Mouse (Mus musculus): ENCODE measurements around the gene Rab1b.

Rab1b gene

DNA sequence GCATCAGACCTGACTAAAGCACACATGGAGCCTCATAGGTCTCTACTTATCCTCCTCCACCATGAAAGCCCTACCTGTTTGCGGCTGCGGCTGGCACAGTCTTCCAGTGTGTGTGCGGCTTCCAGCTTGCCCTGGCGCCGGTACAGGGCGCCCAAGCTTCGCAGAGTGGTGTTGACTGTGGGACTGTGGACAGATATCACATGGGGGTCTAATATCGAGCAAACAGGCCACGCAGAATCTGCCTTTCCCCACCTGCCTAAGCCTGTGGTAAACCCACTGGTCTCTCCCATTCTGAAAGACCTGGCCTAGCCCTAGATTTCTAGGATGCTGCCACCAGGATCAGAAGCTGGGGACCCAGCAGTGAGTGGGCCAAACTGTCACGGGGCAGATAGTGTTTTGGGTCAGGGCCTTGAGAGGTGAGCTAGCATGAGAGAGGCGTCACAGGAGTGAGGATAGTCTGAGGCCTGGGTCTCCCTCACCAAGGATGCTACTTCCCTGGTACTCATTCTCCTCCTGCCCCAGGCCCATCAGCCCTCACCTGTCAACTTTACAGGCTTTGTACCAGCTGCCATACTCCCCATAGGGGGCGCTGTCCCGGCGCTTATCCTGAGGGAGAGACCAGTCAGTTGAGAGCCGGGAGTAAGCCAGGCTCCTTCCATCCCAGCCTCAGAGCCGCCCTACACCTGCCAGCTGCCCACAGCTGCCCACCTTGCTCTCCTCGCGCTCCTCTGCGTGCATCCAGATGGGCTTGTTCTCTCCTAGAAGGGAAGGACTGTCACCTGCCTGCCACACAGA lies 3.0 kb upstream of the Rab1b start:
- POLR2A ChIA-PET: interaction anchor here (0.5 to 5.4 kb wide), 7 partner anchors 8 to 42 kb away, joined by 3 to 29 read pairs (median 5); partner anchors contain the start of genes Yif1a (in 2 of the 4), Cd248 (in 1 of the 4), Cnih2 (in 1 of the 4) and Klc2 (in 1 of the 4)
- CTCF ChIA-PET: interaction anchor here (0.5 to 4.2 kb wide), 16 partner anchors 8 to 504 kb away, joined by 3 to 45 read pairs (median 4); partner anchors contain the start of genes Klc2 (in 2 of the 4) and Yif1a (in 1 of the 4)

DNA sequence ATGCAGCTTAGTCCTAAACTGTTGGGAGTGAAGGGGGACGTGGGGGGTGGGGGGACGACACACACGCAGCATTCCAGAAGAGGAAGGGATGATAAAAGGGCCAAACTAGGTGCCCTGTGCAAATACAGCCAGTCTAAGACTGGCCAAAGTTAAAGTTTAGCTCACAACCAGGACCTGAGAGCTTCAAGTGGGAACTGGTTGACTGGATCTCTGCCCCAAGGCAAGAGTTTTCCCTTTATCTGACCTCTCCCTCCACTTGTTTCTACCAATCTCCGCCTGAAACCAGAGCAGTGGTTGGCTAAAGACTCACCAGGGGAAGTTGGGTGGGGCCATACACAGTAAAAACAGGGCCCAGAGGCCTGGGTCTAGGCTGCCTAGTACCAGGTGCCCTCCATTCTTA lies 1.8 kb upstream of the Rab1b start:
- POLR2A ChIA-PET: interaction anchor here (0.7 to 5.4 kb wide), 28 partner anchors 8 to 381 kb away, joined by 3 to 29 read pairs (median 4); partner anchors contain the start of genes Klc2 (in 3 of the 4), Cnih2 (in 2 of the 4), Rin1 (in 2 of the 4) and Yif1a (in 2 of the 4)
- CTCF ChIA-PET: interaction anchor here (0.5 to 4.2 kb wide), 41 partner anchors 8 to 403 kb away, joined by 3 to 45 read pairs (median 4); partner anchors contain the start of genes Cd248 (in 2 of the 4), Klc2 (in 2 of the 4), Rin1 (in 2 of the 4) and Yif1a (in 2 of the 4)

DNA sequence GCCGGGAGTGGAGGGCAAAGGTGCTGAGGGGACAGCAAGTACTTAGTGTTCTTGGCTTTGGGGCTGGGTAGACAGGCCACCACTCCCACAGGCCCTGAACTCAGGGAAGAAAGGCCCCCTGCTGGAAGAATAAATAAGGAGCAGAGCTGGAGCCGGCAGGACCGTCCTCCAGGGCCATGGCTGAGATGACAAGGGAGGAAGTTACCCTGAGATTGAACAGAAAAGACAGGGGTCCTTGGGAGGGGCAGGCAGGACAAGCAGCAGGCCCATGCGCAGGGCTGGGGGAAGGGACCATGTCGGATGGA lies 1.4 kb upstream of the Rab1b start:
- CTCF ChIA-PET: interaction anchor here (0.6 to 4.2 kb wide), 39 partner anchors 8 to 402 kb away, joined by 3 to 45 read pairs (median 3); partner anchors contain the start of genes Cd248 (in 2 of the 4), Klc2 (in 2 of the 4), Rin1 (in 2 of the 4) and Yif1a (in 2 of the 4)
- POLR2A ChIA-PET: interaction anchor here (0.5 to 5.4 kb wide), 30 partner anchors 8 to 1873 kb away, joined by 3 to 29 read pairs (median 4); partner anchors contain the start of genes Klc2 (in 3 of the 4), Yif1a (in 3 of the 4), Cnih2 (in 2 of the 4) and Rin1 (in 2 of the 4)

DNA sequence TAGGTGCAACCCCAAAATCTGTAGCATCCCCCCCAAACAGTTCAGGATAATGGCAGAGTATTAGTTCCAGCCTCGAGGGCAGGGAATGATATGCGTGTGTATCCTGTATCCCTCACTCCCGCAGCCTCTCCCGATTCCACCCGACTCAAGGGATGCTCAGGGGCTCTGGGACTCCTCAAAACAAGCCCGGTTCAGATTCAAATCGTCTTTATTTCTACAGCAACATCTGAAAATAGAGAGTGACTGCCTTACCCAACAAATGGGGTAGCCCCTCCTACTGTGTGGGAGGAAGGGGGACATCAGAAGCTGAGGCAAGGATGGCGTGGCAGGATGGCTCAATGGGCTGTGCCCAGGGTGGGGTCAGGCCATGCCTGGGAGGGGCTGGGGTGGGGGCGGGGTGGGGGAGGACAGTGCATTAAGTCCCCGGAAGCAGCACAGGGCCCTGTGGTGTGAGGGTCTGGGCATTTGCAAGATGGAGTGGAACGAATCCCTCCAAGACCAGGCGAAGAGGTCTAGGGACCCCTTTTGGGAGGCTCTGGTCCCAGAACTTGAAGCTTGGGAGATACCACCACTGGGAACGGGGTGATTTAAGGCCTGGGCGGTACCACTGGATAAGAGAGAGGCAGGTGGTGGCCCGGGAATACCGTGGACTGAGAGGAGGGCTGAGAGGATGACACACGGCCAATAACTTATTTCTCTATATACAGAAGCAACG lies 841 bp upstream of the Rab1b start:
- CTCF ChIA-PET: interaction anchor here (0.6 to 4.2 kb wide), 37 partner anchors 9 to 349 kb away, joined by 3 to 45 read pairs (median 4); partner anchors contain the start of genes Cd248 (in 3 of the 4), Klc2 (in 2 of the 4), Rin1 (in 2 of the 4) and Yif1a (in 2 of the 4)
- POLR2A ChIA-PET: interaction anchor here in 3 of 4 experiments (0.5 to 5.4 kb wide), 32 partner anchors 9 to 1874 kb away, joined by 3 to 29 read pairs (median 5); partner anchors contain the start of genes Klc2 (in 3 of the 3), Yif1a (in 3 of the 3), Rin1 (in 2 of the 3) and Cfl1 (in 1 of the 3)

DNA sequence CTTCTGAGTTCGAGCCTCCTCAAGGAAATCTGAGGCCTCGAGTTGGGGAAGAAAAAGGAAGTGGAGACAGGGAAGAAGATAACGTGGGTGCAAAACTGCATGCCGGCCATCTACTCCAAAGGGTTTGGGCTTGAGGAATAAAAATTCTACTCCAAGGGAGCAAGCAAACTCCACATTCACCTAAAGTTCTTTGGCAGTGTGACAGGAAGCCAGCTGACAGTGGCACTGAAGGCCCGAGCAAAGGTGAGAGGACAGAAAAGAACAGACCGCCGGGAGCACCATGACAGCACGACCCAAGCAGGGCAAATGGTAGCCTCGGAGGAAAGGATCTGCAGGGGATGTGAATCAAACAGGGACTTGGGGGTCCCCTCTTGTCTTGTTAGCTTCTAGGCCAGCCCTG lies 798 bp downstream of the Rab1b start:
- CTCF ChIA-PET: interaction anchor here in 2 of 4 experiments (1.0 to 4.2 kb wide), 5 partner anchors 12 to 56 kb away, joined by 3 to 45 read pairs (median 5); partner anchors contain the start of genes Klc2 (in 1 of the 2), Rin1 (in 1 of the 2) and Yif1a (in 1 of the 2)
- POLR2A ChIA-PET: interaction anchor here in 3 of 4 experiments (0.6 to 5.4 kb wide), 17 partner anchors 9 to 1260 kb away, joined by 3 to 29 read pairs (median 4); partner anchors contain the start of genes Klc2 (in 2 of the 3) and Yif1a (in 2 of the 3)

DNA sequence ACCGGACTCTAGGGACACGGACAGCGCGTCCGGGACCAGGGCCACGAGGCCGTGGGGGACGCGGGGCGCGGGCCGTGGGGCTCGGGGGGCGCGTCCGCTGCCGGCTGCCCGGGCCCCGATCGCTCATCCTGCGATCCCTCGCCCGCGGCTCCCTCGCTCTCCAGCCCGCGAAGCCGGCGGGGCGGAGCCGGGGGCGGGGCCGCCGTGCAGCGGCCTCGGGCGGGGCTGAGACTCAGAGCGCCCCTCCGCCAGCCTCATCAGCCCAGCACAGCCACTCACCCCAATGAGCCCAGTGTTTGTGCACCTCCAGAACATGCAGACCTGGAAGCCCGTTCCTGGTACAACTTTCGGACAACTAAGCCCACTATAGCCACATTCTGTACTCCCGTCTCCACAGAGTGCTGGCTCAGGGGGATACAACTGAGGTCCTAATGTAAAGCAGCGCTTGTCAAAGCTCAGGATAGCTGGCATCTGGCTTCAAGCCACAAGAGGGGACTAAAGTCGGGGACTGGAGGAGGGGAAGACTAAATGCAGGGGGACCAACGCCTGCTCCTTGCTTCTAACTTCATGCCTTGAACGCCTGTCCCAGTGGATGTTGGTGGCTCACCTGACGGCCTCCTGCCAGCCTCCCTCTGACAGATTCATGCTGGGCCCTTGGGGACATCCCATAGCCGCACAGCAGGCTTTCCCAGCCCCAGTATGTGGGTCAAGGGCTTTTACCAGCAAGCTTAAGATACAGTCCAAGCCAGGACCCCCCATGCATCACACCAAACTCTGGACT lies 8.3 kb downstream of the Rab1b start, which contains the start of gene Cnih2:
Cnih2 (minus strand) TSS at position 159 of the 781 bp plus-strand sequence.
- POLR2A ChIA-PET: interaction anchor here in 3 of 4 experiments (0.5 to 1.7 kb wide), 11 partner anchors 10 to 359 kb away, joined by 3 to 7 read pairs (median 4); partner anchors contain the start of genes Klc2 (in 1 of the 3), Tmem151a (in 1 of the 3) and Yif1a (in 1 of the 3)
- CTCF ChIA-PET: interaction anchor here in 1 of 4 experiments (1.0 to 1.3 kb wide), 3 partner anchors 18 to 44 kb away, joined by 3 to 4 read pairs (median 4); no protein-coding TSS in a partner anchor

DNA sequence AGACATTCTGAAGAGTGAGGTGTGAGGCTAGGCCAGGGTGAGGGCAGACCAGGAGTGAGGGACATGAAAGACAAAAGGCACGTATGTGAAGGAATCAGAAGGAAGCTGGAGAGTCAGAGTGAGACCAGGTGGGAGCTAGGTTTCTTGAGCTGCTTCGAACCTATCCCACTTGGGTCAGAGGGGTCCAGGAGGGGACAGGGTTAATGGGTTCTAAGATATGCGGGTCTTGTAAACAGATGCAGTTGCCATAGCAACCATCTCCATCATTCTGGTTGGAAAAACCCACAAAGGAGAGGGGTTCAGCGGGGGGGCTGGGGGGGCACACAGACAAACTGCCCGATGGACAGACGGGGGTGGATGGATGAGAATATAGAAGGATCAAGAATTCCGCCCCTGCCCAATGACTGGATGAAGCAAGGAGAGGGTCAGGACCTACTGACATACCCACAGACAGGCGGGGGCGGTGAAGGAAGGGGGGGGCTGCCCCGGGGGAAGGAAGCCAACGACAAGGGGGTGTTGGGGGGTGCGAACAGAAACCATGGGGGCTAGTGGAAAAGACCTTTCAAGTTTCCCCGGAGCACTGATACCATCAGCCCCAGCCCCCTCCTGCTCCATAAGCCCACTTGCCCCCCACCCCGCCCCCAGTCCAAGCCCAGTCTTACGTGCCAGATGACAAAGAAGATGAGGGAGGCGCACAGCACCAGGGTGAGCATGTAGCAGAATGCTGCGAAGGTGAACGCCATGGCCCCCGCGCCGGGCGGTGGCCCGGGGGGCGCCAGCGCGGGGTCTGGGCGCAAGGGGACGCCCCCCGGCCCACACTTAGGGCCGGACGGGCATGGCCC lies 9.1 kb downstream of the Rab1b start:
- ChIA-PET POLR2A (interaction anchor here in 3 of 4 experiments (0.6 to 2.0 kb wide), 12 partner anchors 9 to 587 kb away, joined by 3 to 7 read pairs (median 4); partner anchors contain the start of genes Yif1a (in 2 of the 3) and Rab1b (in 1 of the 3)), CTCF (interaction anchor here in 2 of 4 experiments (0.6 to 1.5 kb wide), 3 partner anchors 9 to 20 kb away, joined by 3 to 5 read pairs (median 3); partner anchors contain the start of gene Yif1a (in 1 of the 2))

DNA sequence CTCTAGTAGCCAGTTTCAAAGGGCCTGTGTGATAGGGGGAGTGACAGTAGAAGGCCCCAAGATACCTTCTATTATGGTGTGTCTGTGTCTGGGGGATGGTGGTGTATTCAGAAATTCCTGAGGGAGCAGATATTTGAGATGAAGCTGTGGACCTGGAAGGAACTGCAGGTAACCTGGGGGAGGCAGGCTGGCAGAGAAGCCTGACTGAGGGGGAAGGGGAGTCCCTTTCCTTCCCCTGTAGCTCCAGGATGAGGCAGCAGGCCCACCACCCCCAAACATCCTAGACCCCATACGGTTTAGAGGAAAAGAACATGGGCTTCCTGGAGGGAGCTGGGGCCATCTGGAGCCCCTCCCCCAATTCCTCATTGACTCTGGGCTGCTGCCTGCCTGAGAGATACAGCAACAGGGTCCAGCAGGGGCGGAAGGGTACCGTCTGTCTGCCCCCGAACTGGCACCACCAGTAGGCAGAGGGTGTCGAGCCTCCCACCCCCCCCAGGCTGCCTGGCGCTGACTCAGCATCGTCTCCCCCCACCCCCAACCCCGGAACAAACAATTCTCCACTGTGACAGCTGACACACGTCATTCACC lies 10.9 kb downstream of the Rab1b start:
- ChIA-PET CTCF (interaction anchor here in 2 of 4 experiments (0.5 to 1.6 kb wide), 9 partner anchors 8 to 536 kb away, joined by 3 to 6 read pairs (median 4); partner anchors contain the start of genes Klc2 (in 1 of the 2) and Yif1a (in 1 of the 2)), POLR2A (interaction anchor here (0.6 to 4.6 kb wide), 21 partner anchors 8 to 399 kb away, joined by 3 to 29 read pairs (median 4); partner anchors contain the start of genes Klc2 (in 2 of the 4), Rab1b (in 2 of the 4) and Yif1a (in 1 of the 4))

DNA sequence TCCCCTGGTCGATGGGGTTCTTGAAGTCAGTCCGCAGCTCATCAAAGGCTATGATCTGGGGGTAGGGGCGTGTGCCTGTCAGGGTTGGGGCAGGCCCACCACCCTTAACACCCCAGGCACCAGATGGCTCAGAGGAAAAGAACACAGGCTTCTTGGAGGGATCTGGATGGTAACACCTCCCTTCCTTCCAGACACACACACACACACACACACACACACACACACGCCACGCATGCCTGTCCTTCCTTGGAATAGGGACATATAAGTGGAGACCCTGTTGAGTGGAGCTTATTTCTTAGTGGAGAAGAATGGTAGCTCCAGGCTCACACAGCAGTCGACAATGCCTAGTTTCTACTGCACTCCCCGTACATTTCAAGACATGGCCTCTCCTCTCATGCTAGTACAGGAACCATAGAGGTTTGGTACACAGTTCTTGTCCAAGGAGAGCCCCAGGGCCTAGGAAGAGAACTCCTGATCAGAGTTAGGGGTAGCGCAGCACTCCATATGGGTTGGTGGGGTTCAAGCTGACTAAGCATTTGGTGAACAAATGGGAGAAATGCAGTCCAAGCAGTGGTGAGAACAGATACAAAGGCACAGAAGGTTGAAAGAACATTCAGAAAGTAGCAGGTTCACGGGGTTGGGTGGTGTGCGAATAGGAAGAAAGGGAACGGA lies 12.0 kb downstream of the Rab1b start:
- ChIA-PET CTCF (interaction anchor here (0.5 to 1.6 kb wide), 13 partner anchors 13 to 537 kb away, joined by 3 to 6 read pairs (median 3); partner anchors contain the start of gene Klc2 (in 1 of the 4)), POLR2A (interaction anchor here (0.5 to 4.6 kb wide), 19 partner anchors 8 to 675 kb away, joined by 3 to 29 read pairs (median 3); partner anchors contain the start of genes Rab1b (in 2 of the 4) and Klc2 (in 1 of the 4))

DNA sequence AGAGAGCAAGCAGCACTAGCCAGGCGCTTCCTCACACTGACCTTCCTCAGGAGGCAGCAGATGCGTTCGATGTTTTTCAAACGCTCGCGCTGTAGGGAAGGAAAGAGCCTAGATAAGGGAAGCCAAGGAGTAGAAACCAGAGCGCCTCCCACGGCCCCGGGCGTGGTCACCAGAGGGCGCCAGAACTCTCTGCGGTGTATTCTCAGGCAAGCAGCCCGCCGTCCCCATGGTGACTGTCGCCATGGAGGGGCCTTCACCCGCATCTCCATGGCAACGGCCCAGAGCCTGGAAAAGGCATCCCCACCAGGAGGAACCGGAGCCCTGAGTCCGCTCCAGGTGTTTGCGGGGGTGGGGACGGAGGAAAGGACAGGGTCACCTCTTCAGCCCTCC lies 12.6 kb downstream of the Rab1b start:
- POLR2A ChIA-PET: interaction anchor here in 3 of 4 experiments (0.8 to 4.6 kb wide), 10 partner anchors 9 to 676 kb away, joined by 3 to 29 read pairs (median 3); partner anchors contain the start of genes Rab1b (in 2 of the 3) and Klc2 (in 1 of the 3)
- CTCF ChIA-PET: interaction anchor here in 3 of 4 experiments (1.0 to 1.5 kb wide), 5 partner anchors 41 to 57 kb away, joined by 3 to 4 read pairs (median 3); no protein-coding TSS in a partner anchor

DNA sequence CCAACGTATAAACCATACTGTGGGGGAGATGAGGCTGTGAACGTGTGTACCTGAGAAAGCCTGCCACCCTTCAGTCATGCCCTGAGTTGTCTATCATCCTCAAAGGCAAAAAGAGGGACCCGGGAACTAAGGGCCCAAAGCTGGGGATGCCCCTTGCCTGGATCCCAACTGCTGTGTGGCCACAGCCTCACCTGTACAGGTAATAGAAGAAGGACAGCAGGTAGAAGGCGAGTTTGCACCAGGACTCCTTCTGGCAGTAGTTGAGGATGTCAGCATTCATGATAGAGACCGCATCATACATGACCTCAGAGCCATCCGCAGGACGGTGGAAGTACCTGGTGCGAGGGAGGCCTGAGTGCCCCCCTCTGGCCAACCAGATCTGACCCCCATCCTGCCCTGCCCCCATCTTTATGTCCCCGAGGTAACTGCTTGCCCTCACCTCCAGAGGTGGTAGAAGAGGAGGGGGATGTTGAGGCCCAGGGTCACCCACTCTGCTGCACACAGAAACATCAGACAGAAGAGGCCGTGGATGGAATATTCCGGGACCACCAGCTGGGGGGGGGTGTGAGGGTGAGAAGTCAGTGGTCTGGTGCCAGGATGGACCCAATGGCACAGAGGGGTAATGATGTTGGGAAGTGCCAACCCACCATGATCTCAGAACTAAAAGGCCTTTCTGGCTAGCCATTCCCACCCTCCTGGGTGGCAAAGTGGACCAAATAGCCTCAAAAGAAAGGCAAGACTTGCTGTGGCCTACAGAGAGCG lies 13.2 kb downstream of the Rab1b start:
- CTCF ChIA-PET: interaction anchor here in 1 of 4 experiments (1.2 to 1.3 kb wide), 2 partner anchors 24 to 40 kb away, joined by 3 to 4 read pairs; partner anchors contain the start of gene Klc2
- POLR2A ChIA-PET: interaction anchor here in 2 of 4 experiments (0.6 to 4.6 kb wide), 5 partner anchors 12 to 43 kb away, joined by 3 to 29 read pairs (median 5); partner anchors contain the start of genes Rab1b (in 1 of the 2) and Rin1 (in 1 of the 2)

DNA sequence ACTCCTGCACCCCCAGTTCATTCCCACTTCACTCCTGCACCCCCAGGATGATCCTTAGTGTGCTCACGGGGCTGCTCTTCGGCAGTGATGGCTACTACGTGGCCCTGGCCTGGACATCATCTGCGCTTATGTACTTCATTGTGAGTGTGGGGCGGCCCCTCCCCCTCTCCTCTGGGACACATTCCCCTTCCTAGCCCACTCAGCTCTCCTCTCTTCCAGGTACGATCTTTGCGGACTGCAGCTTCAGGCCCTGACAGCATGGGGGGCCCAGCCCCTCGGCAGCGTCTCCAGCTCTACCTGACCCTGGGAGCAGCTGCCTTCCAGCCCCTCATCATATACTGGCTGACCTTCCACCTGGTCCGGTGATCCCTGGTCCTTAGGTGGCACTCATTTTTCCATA lies 14.8 kb downstream of the Rab1b start:
- POLR2A ChIA-PET: interaction anchor here in 2 of 4 experiments (1.1 to 4.6 kb wide), 5 partner anchors 9 to 42 kb away, joined by 3 to 29 read pairs (median 5); partner anchors contain the start of genes Rab1b (in 1 of the 2) and Rin1 (in 1 of the 2)
- CTCF ChIA-PET: interaction anchor here in 2 of 4 experiments (0.9 to 1.5 kb wide), 2 partner anchors 17 to 20 kb away, joined by 3 to 6 read pairs; no protein-coding TSS in a partner anchor

DNA sequence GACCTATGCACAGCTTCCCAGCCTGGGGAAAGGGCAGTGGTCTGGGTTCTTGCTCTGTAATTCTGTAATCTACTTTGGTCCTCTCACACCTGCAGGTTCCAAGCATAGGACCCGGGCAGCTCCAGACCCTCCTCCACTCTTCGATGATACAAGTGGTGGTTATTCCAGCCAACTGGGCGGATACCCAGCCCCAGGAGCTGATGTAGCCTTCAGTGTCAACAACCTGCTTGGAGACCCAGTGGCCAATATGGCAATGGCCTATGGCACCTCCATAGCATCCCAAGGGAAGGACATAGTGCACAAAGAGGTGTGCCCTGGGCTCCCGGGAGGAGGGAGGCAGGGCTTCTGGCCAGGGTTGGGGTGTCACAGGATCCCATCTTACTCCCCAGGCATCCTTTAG lies 17.5 kb downstream of the Rab1b start:
- ChIA-PET CTCF (interaction anchor here in 3 of 4 experiments (0.6 to 2.4 kb wide), 5 partner anchors 20 to 194 kb away, joined by 3 to 17 read pairs (median 4); no protein-coding TSS in a partner anchor), POLR2A (interaction anchor here in 3 of 4 experiments (0.7 to 3.8 kb wide), 11 partner anchors 8 to 400 kb away, joined by 3 to 19 read pairs (median 5); partner anchors contain the start of genes AI837181 (in 1 of the 3), Cfl1 (in 1 of the 3), Drap1 (in 1 of the 3) and Rab1b (in 1 of the 3))

Measured in embryonic stem cell, embryonic (primary cell).